Mouse (Mus musculus) embryonic facial prominence, embryonic 12.5 days (tissue): ENCODE data around the gene Hivep3. TPM values are rescaled to one million over a fixed set of nuclear protein-coding genes. Genes with fewer than 3 reads are reported as not detected.
A peak's percentile ranks its signal among the peaks of the same experiment; 100 is the strongest.

Experiments used
- ATAC-seq: fragments of 200-750 bp; cut with Nextera tagmentation; 2 replicates; pipeline ENCODE4 v1.8.0; 2017; ENCODE audit not compliant: insufficient number of reproducible peaks, insufficient read depth, low FRiP score, low TSS enrichment
- H3K27ac ChIP-seq: fragments of 300-500 bp; sonication (generic); 2 replicates; pipeline ENCODE4 v1.5.1; 2016; ENCODE audit warnings: mild to moderate bottlenecking
- H3K27me3 ChIP-seq: fragments of 300-500 bp; sonication (generic); 2 replicates; pipeline ENCODE4 v1.6.1; 2016; ENCODE audit warnings: mild to moderate bottlenecking, moderate library complexity
- H3K36me3 ChIP-seq: fragments of 300-500 bp; sonication (generic); 2 replicates; pipeline ENCODE4 v1.6.1; 2016; ENCODE audit warnings: mild to moderate bottlenecking
- H3K4me1 ChIP-seq: fragments of 300-500 bp; sonication (generic); 2 replicates; pipeline ENCODE4 v1.6.1; 2016
- H3K4me2 ChIP-seq: fragments of 300-500 bp; sonication (generic); replicated peaks from 2 replicates; pipeline ENCODE4 v1.6.1; 2016; ENCODE audit warnings: mild to moderate bottlenecking, moderate library complexity
- H3K4me3 ChIP-seq: fragments of 300-500 bp; sonication (generic); 2 replicates; pipeline ENCODE4 v1.5.1; 2016; ENCODE audit warnings: mild to moderate bottlenecking
- H3K9ac ChIP-seq: fragments of 300-500 bp; sonication (generic); 2 replicates; pipeline ENCODE4 v1.6.1; 2016; ENCODE audit warnings: mild to moderate bottlenecking, moderate library complexity
- H3K9me3 ChIP-seq: fragments of 300-500 bp; sonication (generic); 2 replicates; pipeline ENCODE4 v1.6.1; 2016; ENCODE audit warnings: mild to moderate bottlenecking, moderate library complexity
- whole genome bisulfite sequencing: fragments of 180-500 bp; shearing (Covaris S2); methylation state at CpG from one replicate; pipeline ENCODE4 v1.1.7; 2016; 5-methylcytosine and 5-hydroxymethylcytosine counted together
- polyA plus RNA-seq: library from polyadenylated mRNA; unstranded; fragments of >200 nt; fragmentation: Nextera tagmentation; extraction: Ambion mirVana; gene quantifications from 2 replicates; pipeline ENCODE4 v1.2.1, GENCODE M21; 2016

Hivep3 gene
- polyA plus RNA-seq, 1 experiment from 2014 or later = 3.2 TPM

GRCm38 (mm10) chr4:119733942-119734341, 358 bp downstream of the Hivep3 start:
- H3K4me3 ChIP-seq = peak overlapping the region; percentile 69
- H3K4me2 ChIP-seq = peak overlapping the region; percentile 96
- H3K4me1 ChIP-seq = peaks cover 4% of the 10 kb centered on the region; the same call in 1 of the 2 replicates
- H3K27ac ChIP-seq = no peak overlapping the region
- peak; percentile 45; the same call in 1 of the 2 replicates for ATAC-seq
- H3K9ac ChIP-seq = peak overlapping the region; percentile 57
- H3K27me3 ChIP-seq = peaks cover 17% of the 10 kb centered on the region
- WGBS = under 1% methylated on average over 44 of the region's 44 CpGs
- H3K36me3 ChIP-seq = no peaks in the 10 kb centered on the region
- no peaks in the 10 kb centered on the region for H3K9me3 ChIP-seq

GRCm38 (mm10) chr4:119734352-119734751, 768 bp downstream of the Hivep3 start:
- no peaks in the 10 kb centered on the region for H3K9me3 ChIP-seq
- H3K36me3 ChIP-seq = no peaks in the 10 kb centered on the region
- peak overlapping the region; percentile 96 for H3K4me2 ChIP-seq
- 19% methylated on average over 4 of the region's 4 CpGs for WGBS
- peaks cover 4% of the 10 kb centered on the region; the same call in 1 of the 2 replicates for H3K4me1 ChIP-seq
- no peak overlapping the region for H3K27ac ChIP-seq
- ATAC-seq = no peak
- H3K4me3 ChIP-seq = peak overlapping the region; percentile 69
- H3K27me3 ChIP-seq = peaks cover 17% of the 10 kb centered on the region
- H3K9ac ChIP-seq = no peak overlapping the region

- WGBS = 46% methylated on average over 4 of the region's 4 CpGs
- no peak overlapping the region for H3K4me3 ChIP-seq
Measured at GRCm38 (mm10) chr4:119738641-119739040, 5.1 kb downstream of the Hivep3 start.

GRCm38 (mm10) chr4:119739301-119740062, 5.9 kb downstream of the Hivep3 start:
- no peak for ATAC-seq
- Histone ChIP-seq H3K27ac (no peak overlapping the region), H3K4me3 (no peak overlapping the region), H3K27me3 (peaks cover 14% of the 10 kb centered on the region), H3K36me3 (no peaks in the 10 kb centered on the region), H3K4me1 (no peaks in the 10 kb centered on the region), H3K9ac (no peak overlapping the region), H3K9me3 (no peaks in the 10 kb centered on the region), H3K4me2 (no peak overlapping the region)
- 38% methylated on average over 9 of the region's 9 CpGs for WGBS

More at GRCm38 (mm10) chr4:119738641-119739040, 5.1 kb downstream of the Hivep3 start:
- Histone ChIP-seq H3K27ac (no peak overlapping the region), H3K36me3 (no peaks in the 10 kb centered on the region), H3K27me3 (peaks cover 17% of the 10 kb centered on the region), H3K9me3 (no peaks in the 10 kb centered on the region), H3K4me2 (no peak overlapping the region), H3K9ac (no peak overlapping the region), H3K4me1 (no peaks in the 10 kb centered on the region)
- ATAC-seq = no peak

- 77% methylated on average over 2 of the region's 2 CpGs for WGBS
- H3K9me3 ChIP-seq = no peaks in the 10 kb centered on the region
Measured at GRCm38 (mm10) chr4:119748341-119748740, 14.8 kb downstream of the Hivep3 start.

GRCm38 (mm10) chr4:119750157-119750556, 16.6 kb downstream of the Hivep3 start:
- no peak overlapping the region for H3K27ac ChIP-seq
- H3K4me3 ChIP-seq = no peak overlapping the region
- no peak overlapping the region for H3K4me2 ChIP-seq
- WGBS = 27% methylated on average over 4 of the region's 4 CpGs
- H3K27me3 ChIP-seq = no peaks in the 10 kb centered on the region
- H3K4me1 ChIP-seq = no peaks in the 10 kb centered on the region
- no peak for ATAC-seq
- H3K9me3 ChIP-seq = no peaks in the 10 kb centered on the region
- no peak overlapping the region for H3K9ac ChIP-seq
- H3K36me3 ChIP-seq = no peaks in the 10 kb centered on the region

More at GRCm38 (mm10) chr4:119748341-119748740, 14.8 kb downstream of the Hivep3 start:
- Histone ChIP-seq H3K4me1 (no peaks in the 10 kb centered on the region), H3K27me3 (no peaks in the 10 kb centered on the region), H3K4me2 (no peak overlapping the region), H3K9ac (no peak overlapping the region), H3K4me3 (no peak overlapping the region), H3K27ac (no peak overlapping the region), H3K36me3 (no peaks in the 10 kb centered on the region)
- no peak for ATAC-seq

GRCm38 (mm10) chr4:119750681-119751211, 17.2 kb downstream of the Hivep3 start:
- Histone ChIP-seq H3K4me2 (no peak overlapping the region), H3K27me3 (no peaks in the 10 kb centered on the region), H3K36me3 (no peaks in the 10 kb centered on the region), H3K9ac (no peak overlapping the region), H3K4me1 (no peaks in the 10 kb centered on the region), H3K9me3 (no peaks in the 10 kb centered on the region), H3K4me3 (no peak overlapping the region), H3K27ac (no peak overlapping the region)
- no peak for ATAC-seq
- WGBS = 83% methylated on average over 6 of the region's 6 CpGs

- Histone ChIP-seq H3K27ac (no peak overlapping the region), H3K9ac (no peak overlapping the region), H3K36me3 (no peaks in the 10 kb centered on the region), H3K4me3 (no peak overlapping the region), H3K4me2 (no peak overlapping the region), H3K27me3 (no peaks in the 10 kb centered on the region), H3K4me1 (no peaks in the 10 kb centered on the region), H3K9me3 (no peaks in the 10 kb centered on the region)
- no peak for ATAC-seq
- WGBS = 81% methylated on average over 2 of the region's 2 CpGs
Measured at GRCm38 (mm10) chr4:119751408-119752006, 17.9 kb downstream of the Hivep3 start.

- no peak for ATAC-seq
- Histone ChIP-seq H3K4me2 (no peak overlapping the region), H3K36me3 (no peaks in the 10 kb centered on the region), H3K4me3 (no peak overlapping the region), H3K9ac (no peak overlapping the region), H3K27ac (no peak overlapping the region), H3K9me3 (no peaks in the 10 kb centered on the region), H3K27me3 (no peaks in the 10 kb centered on the region), H3K4me1 (no peaks in the 10 kb centered on the region)
- whole genome bisulfite sequencing = 84% methylated on average over 4 of the region's 4 CpGs
Measured at GRCm38 (mm10) chr4:119759574-119760233, 26.1 kb downstream of the Hivep3 start.

GRCm38 (mm10) chr4:119760820-119761219, 27.2 kb downstream of the Hivep3 start:
- ATAC-seq = no peak
- Histone ChIP-seq H3K4me1 (no peaks in the 10 kb centered on the region), H3K27me3 (no peaks in the 10 kb centered on the region), H3K36me3 (no peaks in the 10 kb centered on the region), H3K4me2 (no peak overlapping the region), H3K9ac (no peak overlapping the region), H3K27ac (no peak overlapping the region), H3K9me3 (no peaks in the 10 kb centered on the region), H3K4me3 (no peak overlapping the region)
- WGBS = 78% methylated on average over 7 of the region's 7 CpGs

- 82% methylated on average over 9 of the region's 9 CpGs for WGBS
- H3K27me3 ChIP-seq = no peaks in the 10 kb centered on the region
- no peaks in the 10 kb centered on the region for H3K9me3 ChIP-seq
- H3K4me2 ChIP-seq = no peak overlapping the region
- H3K9ac ChIP-seq = no peak overlapping the region
- H3K4me3 ChIP-seq = no peak overlapping the region
- no peak overlapping the region for H3K27ac ChIP-seq
- H3K36me3 ChIP-seq = no peaks in the 10 kb centered on the region
- H3K4me1 ChIP-seq = no peaks in the 10 kb centered on the region
- ATAC-seq = no peak
Measured at GRCm38 (mm10) chr4:119761459-119762121, 28.0 kb downstream of the Hivep3 start.
